Mouse (Mus musculus) cerebellum, postnatal 4 days (tissue): ENCODE results near the gene Stoml1.

Experiments used
- DNase-seq, 2 experiments: peaks; one replicate each; pipeline ENCODE4 v3.0.0; 2022; ENCODE audit warnings: low spot score in 2 of 2, mixed read lengths in 1 of 2

Gene Stoml1

GRCm38 (mm10) chr9:58253033-58253804, at the start of gene Stoml1:
TSS of gene Stoml1 (plus strand) at chr9:58253164.
- DNase-seq = peak; percentile 79 to 90

GRCm38 (mm10) chr9:58203516-58204447, 49.2 kb upstream of the Stoml1 start, which contains the start of the genes Islr and Islr2:
TSS of gene Islr (minus strand) at chr9:58204306.
TSS of gene Islr2 (minus strand) at chr9:58204319.
- DNase-seq = peak in 1 of 2 experiments; percentile 75

GRCm38 (mm10) chr9:58204448-58205000, 48.4 kb upstream of the Stoml1 start:
- DNase-seq = peak; percentile 94 to 97

DNA sequence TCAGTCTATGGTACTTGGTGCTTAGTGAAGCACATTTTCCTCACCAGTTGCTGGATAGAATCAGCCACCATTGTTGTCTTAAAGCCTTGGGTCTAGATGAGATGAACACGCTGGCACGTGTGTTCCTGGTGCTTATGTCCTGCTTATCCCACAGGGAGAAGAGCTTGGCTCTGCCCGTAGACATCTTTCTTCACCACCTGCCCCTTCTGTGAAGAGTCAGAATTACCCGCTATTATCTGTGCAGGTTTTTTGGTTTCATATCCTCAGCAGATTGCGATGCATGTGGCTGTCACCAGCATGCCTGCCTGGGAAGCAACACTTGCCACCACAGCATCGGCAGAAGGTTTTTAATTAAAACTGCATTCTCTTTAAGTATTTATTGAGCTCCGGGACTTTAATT, 47.0 kb upstream of the Stoml1 start:
- DNase-seq = no peak

DNA sequence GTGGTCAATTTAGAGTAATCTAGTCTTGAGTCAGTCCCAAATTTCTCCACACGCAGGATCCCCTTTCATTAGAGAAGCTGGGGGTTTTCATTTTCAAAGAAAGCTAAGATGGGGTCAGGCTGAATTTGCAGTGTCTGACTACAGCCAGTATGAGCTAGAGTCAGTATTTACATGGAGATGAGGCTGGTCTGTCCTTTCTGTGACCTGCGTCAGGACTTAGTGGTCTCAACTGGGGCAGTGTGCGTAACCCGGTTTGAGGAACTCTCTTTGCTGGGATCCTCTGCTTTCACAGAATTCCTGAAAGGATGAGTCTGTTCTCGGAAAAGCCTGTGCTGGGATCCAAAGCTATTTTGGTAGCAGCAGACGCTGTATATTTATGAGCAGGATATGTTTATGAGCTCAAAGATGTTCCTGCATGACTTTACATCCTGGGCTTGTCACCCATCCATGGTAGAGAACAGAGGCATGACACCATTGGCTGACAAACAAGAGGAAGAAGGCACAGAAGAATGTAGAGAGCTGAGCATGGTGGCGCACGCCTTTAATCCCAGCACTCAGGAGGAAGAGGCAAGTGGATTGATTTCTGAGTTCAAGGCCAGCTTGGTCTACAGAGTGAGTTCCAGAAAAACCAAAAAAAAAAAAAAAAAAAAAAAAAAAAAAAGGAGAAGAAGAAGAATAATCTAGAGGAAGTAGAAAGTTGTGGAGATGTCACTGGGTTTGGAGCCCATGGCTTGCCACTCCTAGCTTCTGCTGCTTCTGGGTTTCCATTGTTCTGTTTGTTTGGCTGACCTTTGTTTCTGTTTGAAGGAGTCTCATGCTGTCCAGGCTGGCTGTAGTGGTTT, 43.3 kb upstream of the Stoml1 start:
- DNase-seq = no peak

DNA sequence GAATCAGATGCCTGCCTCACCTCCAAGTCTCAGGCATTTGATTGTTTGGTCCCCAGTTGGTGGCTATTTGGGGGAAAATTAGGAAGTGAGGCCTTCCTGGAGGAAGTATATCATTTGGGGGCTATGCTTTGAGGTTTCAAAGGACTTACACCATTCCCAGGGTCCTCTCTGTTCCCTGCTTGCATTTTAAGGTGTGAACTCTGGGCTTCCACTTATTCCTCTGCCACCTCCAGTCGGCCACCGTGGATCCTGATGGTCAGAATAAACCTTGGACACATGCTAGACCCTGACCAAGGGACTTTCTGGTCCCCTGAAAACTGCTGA, 42.7 kb upstream of the Stoml1 start:
- DNase-seq = no peak

DNA sequence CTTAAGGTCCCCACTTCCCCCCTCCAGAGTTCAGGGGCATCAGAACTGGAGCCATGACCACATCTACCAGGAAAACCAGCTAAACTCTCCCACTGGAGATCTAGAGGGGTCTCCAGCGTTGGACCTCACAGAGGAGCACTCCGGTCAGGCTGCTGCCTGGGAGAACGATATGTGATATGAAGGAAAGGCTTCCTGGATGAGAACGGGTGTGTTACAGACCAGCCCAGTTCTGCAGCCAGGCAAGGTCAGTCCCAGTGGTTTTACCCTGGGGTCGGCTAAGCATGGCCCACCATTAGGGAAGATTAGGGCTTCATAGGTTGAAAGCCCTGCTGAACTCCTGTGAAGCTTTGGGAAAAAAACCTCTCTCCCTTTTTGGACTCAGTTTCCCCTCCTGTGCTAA, 39.6 kb upstream of the Stoml1 start:
- DNase-seq = no peak

GRCm38 (mm10) chr9:58213865-58214264, 39.1 kb upstream of the Stoml1 start:
- DNase-seq = no peak

- no peak for DNase-seq
Observed at GRCm38 (mm10) chr9:58214519-58215180, 38.3 kb upstream of the Stoml1 start.

- DNase-seq = peak in 1 of 2 experiments; percentile 66
Observed at GRCm38 (mm10) chr9:58216402-58216801, 36.6 kb upstream of the Stoml1 start.

GRCm38 (mm10) chr9:58218539-58218938, 34.4 kb upstream of the Stoml1 start:
- DNase-seq = no peak

- DNase-seq = peak in 1 of 2 experiments; percentile 45
Observed at GRCm38 (mm10) chr9:58220218-58220903, 32.6 kb upstream of the Stoml1 start.

- DNase-seq = no peak
Observed at GRCm38 (mm10) chr9:58224356-58224755, 28.6 kb upstream of the Stoml1 start.

GRCm38 (mm10) chr9:58225915-58226913, 26.8 kb upstream of the Stoml1 start:
- DNase-seq = peak in 1 of 2 experiments; percentile 42

DNA sequence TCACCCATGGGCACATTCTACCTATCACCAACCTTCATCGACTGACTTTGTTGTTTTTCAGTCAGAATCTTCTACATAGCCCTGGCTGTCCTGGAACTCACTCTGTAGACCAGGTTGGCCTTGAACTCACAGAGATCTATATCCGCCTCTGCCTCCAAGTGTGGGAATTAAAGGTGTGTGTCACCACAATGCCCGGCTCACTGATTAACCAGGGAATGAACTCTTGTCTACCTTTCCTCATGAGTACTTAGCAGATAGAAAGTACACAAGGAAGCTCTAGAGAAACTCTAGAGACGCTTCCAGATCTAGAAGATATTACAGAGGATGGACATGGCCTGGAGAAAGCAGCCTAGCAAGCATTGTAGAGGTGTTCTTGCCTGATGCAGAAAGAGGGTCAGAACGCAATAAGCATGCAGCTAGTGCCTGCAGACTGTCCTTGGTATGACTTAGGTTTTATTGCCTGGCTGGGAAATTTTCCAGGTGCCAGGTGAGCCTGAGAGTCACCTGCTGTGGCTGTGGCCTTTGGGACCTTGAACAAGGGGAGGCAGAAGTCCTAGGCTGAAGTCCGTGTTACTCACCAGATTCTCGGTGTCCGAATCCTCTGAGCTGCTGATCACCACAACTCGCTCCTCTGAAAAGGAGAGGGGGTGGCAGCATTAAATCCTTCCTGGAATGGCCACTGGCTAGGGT, 24.0 kb upstream of the Stoml1 start:
- DNase-seq = no peak

DNA sequence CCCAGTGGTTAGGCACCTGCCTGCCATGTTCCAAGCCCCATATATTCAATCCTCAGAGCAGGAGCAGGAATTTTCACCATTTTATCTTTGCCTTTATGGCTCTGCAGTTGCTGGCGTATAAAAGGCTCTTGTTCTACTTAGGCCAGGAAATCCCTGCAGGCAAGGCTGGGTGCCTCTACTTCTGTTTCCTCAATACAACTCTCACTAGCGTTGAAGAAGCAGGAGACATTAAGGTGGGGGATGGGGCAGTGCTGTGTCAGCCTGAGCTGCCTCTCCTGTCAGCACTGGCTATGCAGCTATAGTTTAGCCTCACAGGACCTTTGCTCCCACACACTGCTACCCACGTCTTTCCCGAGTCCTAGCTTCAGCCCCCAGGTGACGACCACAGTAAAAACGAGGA, 21.2 kb upstream of the Stoml1 start:
- DNase-seq = no peak

DNA sequence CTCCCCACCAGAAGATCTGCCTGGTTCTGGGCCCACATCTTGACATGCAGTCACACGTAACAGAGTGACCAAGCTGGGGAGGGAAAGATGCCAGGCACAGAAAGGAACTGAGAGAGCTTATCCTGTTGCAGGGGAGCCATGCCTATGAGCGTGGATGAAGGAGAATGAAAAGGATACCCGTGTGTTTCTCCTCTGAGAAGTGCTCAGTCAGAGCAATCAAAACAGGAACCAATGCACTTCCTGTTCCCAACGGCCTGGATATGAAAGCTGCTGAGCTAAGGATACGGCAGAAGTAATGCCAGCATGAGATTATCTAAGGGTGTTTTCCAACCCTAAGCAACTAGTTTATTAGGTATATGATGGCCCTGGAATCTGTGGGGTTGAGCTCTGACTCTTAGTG, 20.6 kb upstream of the Stoml1 start:
- DNase-seq = no peak

DNA sequence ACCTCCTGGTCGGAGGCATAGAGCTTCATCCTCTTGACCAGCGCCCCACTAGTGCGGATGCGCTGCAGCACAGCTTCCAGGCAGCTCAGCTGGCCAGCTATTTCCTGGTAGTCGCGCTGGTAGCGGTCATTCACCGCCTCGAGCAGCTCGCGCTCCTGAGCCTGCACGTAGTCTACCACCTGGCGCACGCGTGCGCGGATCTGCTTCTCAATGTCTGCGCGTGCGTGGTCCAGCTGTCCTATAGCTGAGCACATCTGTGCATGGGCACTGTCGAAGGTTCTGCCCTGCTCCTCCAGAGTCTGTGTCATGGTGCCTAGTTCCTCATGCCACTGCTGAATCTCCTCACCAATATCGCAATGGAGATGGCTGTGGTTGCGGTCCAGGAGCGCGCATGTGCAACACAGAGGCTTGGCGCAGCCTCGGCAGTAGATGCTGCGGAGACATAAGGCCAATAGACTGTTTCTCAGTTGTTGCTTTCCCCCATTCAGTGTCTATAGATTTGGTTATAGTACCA, 18.4 kb upstream of the Stoml1 start:
- DNase-seq = no peak
